Mouse (Mus musculus): ENCODE data around the gene Elmo1. TPM values are rescaled to one million over a fixed set of nuclear protein-coding genes. Genes with fewer than 3 reads are reported as not detected.

Elmo1 gene
- polyA plus RNA-seq, 2 experiments from 2014 or later = 100 to 111 TPM

DNA sequence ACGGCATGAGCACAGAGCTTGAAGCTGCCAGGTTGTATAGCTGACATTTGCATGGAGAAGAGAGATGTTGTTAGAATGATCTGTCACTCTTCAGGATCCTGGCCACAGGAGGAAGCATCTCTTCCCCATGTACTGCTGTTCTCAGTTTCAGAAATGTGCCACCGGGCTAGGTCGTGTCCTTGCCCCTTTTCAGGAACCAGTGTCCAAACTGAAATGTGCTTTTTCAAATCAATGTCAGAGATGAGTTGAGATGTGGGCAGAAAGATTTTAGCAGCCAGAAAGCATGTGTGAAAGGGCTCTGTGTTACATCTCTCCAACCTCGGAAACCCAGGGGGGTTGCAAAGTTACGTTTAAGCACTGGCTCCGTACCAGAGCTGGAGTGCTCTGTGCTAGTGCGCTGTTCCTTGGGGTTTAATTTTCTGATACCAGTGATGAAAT, 383.3 kb downstream of the Elmo1 start:
- ATAC-seq = no peak

DNA sequence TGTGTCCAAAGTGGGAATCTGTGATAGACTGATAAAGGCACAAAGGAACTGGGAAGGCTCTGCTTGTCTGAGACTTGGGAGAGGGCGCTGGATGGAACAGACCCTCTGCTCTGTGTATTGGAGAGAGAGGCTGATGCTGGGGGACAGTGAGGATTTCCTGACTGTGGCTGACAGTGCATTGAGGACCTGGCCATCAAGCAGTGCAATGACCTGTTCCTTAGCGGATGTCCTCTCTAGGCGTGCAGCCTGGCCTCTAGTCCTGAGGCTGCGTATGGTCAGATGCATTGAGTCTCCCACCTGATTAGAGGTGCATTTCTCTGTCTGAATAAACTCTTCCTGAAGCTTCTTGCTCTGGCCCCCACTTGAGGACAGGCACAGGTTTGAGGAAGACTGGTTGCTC, 384.2 kb downstream of the Elmo1 start:
- ATAC-seq = no peak

DNA sequence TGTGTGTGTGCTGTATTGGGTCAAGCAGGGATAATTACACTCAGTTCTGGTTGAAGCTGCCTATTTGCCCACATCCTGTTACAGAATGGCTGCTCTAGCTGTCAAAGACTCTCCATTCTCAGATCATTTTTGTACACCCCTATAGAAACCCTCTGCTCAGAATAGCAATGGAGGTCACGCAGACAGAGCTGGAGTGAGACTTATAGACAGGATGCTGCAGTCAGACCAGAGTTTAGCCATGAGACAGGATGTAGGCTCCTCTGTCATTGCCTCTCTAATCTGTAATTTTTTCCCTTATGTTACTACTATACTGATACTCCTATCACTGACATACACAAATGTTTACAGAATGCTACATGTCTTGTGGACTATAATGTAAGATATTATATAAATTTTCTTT, 391.4 kb downstream of the Elmo1 start:
- ATAC-seq = peak; percentile 54

DNA sequence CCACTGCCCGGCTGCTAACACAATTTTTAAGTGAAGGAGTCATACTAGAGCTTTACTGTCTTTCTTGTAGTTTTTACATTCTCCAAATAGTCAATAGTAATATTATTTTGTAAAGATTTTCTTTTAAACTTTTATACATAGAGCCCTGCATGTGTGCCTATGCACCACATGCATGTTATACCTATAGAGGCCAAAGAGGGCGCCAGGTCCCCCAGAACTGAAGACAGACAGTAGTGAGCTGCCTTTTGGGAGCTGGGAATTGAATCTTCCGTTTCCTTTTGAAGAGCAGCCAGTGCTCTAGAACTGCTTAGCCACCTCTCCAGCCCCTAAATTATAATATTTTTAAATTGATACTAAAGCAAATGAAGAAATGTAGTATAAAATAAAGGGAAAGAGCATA, 398.7 kb downstream of the Elmo1 start:
- no peak for ATAC-seq

DNA sequence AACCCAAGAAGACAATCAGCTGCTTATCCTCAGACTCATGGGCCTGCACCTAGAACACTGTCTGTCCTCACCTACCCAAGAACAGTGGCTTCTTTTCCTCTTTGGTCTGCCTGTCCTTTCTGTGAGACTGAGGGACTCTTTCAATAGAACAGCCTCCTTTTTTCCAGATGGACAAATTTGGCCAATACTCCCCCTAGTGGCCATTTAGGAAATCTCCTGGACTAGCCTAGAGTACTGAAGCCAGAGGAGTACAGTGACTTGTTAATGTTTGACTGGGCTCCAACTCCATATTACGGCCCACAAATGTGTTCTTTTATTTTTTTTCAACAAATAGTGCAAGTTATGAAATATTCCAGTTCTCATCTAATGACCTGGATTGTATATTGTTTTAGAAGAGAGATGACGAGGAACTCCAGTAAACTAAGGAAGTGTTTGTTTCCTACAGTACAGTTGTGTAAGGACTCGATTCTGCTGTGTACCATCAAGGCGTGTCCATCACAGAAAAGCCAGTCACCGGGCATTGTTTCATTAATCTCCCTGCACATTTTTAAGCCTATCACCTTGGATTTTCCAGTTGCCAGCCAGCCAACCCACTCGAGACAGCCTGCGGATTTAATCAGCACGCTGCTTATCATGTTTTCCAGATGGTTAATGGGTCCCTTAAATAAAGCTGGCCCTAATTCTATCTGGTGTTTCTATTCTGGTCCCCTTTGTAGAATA, 399.5 kb downstream of the Elmo1 start:
- peak; percentile 62 for ATAC-seq

DNA sequence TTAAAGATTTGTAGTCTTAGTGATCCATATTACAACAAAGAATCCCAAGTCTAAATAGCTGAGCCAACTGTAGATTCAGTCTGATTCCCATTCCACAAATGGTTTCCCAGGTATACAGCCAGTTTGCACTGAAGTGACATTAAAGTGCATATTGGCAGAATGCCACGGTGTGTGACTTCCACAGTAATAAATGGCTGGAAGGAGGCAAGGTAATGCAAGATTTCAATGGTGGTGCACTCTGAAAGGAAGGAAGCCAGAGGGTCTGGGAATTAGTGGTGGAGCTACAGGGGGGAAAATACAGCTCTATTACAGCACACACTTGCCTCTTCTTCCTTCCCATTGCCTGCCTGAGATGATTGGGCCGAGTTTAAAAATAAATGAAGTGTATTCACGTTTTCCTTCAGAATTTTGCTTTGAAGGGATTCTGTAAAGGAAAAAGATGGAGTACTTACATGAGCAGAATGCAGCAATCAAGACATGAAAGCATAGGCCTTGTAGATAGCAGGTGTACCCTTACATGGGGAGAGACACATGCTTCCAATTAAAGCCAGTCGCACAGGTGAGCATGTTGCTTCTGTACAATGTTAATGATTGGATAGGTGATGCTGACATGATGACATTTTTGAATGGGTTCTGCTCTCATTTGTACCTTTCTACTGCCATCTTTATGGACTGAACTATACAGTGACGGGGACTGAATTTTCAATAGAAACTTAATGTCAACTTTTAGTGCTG, 400.6 kb downstream of the Elmo1 start:
- ATAC-seq = no peak

DNA sequence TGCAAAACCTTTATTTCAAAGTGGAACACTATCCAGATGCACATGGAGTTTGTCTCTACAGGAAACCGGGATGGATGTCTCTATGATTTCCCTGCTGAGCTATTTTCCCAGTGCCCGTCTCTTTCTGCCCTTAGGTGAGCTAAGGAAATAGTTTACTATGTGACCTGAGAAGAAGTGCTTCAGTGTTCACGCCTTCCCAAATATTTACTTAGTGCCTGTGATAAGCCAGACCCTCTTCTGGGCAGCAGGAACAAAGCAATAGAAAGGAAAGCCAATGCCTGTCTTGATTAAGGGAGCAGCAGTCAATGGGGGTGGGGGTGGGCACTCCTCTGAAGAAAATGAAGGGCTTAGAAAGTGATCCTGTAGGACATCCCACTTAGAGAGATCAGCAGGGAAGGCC, 401.3 kb downstream of the Elmo1 start:
- no peak for ATAC-seq

DNA sequence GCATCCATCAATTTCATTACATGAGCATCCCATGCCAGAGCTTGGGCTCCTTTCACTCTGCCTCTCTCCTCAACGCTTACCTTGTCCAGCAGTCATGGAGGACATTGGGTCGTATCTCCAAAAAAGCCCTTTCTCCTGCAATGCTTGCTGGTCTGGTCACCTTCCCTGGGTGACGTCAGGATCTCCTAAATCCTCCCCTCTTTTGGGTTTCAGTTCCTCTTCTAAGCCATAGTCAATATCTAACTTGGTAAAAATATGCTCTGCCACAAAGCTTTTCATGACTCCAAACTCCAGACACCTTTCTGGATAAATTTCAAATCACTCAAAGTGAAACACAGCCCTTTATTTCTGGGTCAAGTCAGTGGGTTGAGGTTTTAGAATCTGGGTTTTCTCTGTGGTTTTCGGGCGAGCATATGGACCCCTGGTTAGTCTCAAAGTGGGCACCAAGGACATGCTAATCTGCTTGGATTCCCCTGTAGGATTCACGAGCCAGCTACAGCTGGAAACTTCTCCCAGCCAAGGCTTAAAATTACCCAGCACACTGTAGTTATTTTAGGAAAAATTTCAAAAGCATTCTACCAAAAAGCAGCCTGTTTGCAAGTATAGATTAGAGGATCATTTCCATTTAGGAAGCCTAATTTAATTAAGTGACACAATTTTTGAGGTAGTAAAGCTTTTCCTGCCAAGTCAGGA, 403.8 kb downstream of the Elmo1 start:
- no peak for ATAC-seq

DNA sequence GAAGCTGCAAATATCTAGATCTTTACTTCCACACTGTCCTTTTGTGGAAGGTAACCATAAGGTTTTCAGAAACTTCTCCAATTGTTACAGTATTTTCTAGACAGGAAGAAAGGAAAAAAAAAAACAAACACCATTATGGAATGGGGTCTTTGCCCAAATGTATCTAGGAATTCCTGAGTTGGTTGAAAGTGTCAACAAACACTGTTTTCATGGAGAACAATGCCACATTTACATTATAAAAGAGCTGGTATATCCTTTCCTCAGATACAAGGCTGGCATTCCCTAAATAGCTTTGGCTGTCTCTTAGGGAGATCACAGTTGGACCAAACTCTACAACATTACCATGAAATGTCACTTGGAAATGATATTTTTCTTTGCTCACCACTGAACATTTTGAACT, 411.5 kb downstream of the Elmo1 start:
- no peak for ATAC-seq

DNA sequence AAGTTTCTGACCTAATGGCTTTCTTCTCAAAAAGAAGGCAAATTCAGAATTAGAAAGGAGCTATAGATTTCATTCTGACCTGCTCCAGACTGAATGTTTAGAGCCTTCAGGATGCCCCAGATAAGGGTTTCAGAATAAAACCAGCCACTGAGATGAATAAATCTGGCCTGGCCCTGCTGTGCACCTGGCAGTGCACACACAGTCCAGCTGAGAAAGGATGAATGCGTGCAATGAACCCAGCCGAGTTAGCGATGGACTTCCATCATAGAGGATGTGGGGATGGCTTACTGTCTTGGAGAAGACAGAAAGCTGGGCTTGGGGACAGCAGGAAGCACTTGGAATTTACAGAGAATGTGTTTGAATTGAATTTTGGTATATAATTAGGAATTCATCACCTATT, 413.0 kb downstream of the Elmo1 start:
- ATAC-seq = no peak

DNA sequence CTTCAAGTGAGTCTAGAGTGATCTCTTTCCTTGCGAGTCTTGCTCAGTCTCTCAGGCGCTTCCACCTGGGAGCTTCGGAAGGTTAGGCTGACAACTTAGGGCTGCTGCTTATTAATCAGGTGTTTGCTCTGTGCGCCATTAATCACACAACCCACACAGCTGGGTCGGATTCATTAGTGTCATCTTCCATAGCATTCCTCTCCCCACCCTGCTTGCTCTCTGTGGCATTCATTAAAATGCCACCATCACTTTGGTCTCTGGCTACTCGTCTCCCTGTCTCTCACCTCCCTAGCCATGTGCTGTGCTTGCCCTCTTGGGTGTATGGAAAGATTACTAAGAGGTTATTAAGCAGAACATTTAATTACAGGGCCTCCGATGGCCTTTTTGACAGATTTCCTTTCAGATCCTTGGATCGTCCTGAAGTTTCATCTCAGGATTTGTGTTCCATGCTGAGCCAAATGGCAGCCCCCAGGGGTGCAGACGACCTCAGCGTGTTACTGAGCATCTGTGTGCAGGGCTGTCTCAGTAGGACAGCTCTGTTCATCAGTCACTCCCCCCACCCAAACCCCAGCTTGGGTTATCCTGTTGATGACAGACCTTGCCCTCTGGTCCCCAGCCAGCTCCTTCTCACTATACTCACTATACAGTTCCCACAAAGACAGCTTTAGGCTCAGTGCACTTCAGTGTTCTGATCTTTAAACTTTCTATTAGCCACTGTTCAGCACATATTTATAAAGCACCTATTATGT, 417.2 kb downstream of the Elmo1 start:
- ATAC-seq = no peak

DNA sequence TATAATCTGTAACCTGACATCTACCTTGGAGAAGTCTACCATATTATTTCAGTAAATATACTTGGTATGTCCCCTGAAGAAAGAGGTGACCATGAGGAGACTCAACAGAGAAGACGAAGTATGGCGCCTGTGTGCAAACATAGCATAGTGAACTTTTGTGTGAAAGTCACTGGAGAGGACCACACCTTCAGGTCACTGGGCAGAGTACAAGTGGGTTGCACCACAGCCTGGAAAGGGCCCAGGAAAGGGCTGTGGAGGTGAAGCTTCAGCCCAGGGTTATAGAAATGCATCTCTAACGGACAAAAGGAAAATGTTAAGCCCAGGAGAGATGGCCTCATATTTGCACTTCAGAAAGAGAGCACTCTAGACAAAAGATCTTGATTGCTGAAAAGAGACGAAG, 420.6 kb downstream of the Elmo1 start:
- ATAC-seq = no peak

DNA sequence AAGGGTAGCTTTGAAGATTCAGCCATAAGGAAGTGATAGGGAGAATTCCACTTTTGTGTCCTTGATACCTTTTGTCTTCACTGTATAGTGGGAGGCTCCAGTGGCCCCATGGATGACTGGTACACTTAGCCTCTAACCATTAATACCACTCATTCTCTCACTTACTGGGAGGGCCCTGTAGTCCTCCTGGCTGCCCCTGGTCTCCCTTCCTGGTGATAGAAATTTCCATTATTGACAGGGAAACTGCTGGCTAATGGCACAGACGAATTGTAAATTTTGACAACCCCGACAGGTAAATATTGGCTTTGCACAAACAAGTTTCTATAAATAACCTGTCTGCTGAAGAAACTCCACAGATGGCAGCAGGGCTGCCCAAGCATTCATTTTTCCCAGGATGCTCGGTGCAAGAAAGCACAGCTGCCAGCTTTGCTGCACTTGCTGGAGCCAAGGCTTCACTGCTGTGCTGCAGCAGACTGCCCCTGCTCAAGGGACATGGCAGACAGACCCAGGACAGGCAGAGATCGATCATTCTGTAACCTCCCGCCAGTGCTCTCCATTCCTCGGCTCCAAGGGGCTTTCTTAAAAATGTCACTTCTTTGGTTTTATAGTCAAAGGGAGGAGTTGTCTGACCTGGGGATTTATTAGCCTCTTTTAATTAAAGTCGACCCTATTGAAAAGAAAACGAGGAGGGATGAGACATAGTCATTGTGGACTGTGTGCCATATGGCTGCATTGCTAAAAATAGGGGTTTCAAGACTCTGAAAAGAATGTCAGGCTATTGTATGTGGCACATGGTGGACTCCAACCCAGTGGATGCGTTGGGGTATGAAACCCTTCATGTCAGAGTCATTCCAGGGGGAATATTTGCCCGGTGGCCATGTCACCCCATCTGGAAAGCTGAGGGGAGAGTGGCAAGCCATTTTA, 422.2 kb downstream of the Elmo1 start:
- ATAC-seq = no peak

DNA sequence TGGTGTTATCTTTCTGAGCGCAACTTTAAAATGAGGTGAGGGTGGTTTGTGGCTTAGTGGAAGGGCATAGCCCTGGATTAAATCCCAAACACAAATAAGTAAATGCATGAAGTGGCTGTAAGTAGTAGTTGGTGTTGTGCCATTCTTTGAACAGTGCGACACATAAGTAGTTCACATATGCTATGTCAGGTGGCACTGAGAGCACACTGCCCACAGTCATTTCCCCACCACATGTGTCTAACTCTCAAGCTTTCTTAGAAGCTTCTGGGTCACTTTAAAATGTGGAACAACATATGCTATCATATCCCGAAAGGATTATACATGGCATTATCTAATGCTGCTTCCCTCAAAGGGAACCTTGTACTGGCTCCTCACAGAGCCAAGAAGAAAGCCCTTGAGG, 424.3 kb downstream of the Elmo1 start:
- no peak for ATAC-seq

DNA sequence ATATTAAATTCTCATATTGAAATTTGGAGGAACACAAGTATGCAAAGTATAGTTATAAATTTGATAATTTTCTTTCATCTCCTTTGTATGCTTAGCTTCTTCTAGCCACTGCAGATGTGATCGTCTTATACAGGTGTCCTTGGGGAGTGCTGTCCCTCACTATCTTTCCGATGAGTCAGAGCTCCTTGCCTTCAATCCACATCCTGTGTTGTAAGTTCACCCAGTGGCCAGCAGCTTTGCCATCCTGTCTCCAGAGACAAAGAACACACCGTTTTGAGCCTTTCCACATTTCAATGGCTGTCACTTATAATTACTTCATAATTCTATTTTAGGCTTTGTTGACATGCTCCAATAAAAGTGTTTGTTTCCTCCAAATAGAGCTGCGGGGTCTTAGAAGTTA, 425.7 kb downstream of the Elmo1 start:
- no peak for ATAC-seq

DNA sequence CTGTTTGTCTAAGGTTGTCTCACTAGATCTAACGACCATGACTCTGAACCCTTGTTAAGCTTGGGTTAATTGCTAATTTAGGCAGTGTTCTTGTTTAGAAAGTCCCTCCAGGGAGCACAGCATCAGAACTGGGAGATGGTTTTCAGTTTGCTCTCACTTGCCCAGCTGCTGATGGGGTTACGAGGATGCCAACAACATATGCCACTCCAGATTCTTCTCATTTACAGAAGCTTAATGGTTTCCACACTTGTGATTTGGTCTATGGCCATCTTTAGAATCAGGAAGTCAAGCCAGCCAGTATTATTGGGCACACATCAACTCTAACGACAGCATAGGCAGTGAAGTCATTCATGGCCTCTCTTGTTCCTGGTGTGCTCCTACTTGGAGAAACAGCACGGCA, 427.3 kb downstream of the Elmo1 start:
- ATAC-seq = no peak

DNA sequence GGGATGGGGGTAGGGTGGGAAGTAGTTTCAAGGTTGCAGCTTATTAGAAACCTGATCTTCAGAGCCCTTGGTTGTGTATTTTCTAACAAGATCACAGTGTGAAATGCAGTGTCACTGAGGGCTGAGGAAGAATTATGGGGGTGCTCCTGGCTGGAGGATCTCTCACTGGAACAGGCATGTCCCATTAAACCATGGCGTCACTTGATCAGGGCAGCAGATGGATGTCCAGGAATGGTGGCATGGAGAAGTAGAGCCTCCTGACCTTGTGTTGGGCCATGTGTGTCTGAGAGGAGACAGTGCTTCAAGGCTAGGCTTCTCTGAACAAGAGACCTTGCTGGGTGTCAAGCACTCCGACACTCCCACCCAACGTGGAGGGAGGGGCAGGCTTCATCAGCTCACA, 431.1 kb downstream of the Elmo1 start:
- no peak for ATAC-seq

DNA sequence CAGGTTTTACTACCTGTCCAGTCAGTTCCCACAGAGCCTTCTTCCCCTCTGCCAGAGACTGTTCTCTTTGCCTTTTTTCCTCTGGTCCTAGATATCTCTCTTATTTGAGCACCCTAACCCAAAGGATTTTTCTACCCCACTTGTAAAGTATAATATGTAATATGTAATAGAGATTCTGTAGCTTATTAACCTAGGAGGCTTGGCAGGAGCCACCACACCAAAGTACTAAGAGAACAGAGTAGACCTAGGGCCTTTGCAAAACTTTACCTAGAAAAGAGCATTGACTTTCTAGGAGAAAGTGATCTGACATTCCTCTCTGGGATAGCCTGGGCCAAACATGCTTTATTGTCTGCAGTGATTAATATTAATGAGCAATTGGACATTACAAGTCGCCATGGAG, 433.3 kb downstream of the Elmo1 start:
- no peak for ATAC-seq

DNA sequence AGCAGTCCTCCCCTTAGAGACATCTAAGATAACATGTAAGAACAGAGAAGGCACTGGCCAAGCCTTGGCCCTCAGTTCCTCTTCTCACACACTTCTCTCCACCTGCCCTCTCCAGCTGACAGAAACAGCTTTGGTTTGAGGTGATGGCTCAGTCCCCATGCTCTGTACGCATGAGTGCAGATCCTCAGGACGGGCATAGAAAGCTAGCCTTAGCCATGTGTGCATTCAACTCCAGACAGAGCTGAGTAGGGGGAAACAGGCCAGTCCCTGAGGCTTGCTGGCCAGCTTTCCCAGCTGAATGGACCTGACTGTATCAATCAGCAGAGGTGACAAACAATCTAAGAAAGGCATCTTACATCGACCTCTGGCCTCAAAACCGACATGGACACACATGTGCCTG, 435.4 kb downstream of the Elmo1 start:
- no peak for ATAC-seq

DNA sequence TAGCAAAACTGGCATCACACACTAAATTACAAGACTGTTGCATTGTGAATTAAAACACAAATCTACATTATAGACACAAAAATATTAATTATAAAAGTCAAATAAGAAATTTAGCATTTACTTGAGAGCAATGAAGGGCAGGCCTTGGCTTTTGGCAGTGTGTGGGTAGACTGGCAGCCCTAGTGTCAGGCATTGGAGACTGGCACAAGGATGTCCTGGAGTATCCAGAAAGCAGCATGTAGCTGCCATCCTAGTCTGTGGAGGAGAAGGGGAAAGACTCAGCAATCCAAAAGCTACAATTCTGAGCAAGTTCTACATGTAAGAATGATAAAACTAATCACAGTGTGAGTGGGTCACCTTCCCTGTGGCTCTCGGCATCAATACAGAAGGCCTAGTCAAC, 446.7 kb downstream of the Elmo1 start:
- ATAC-seq = no peak

DNA sequence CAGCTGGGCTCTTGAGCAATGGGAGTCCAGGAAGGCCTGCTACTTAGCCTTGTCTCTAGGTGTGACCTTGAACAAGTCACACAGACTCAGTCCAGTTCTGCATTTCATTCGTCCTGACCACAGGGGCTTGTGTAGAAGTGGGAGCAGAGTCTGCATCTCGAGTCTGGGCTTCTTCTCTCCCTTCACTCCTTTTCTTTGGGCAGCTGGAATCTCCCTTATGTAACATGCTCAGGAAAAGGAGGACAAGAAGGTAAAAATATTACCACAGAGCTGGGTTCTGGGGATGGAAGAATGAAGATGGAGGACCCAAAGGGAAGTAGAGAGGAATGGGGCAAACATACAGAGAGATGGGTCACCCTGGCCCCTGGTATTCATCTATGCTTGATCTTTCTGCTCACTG, 447.1 kb downstream of the Elmo1 start:
- no peak for ATAC-seq

Data from CD4-positive, CD25-positive, alpha-beta regulatory T cell, adult 4 months (primary cell).